Mouse (Mus musculus) midbrain, embryonic 14.5 days (tissue): ENCODE results near the gene Actn4. TPM values are rescaled to one million over a fixed set of nuclear protein-coding genes. Genes with fewer than 3 reads are reported as not detected.

Experiments used
- ATAC-seq: fragments of 200-750 bp; cut with Nextera tagmentation; 2 replicates; pipeline ENCODE4 v1.8.0; 2017; ENCODE audit warnings: moderate number of reproducible peaks, moderate library complexity; ENCODE audit not compliant: low FRiP score, low TSS enrichment
- DNase-seq: peaks from one replicate; pipeline ENCODE4 v3.0.0-alpha.2; 2015
- H3K27ac ChIP-seq: fragments of 300-500 bp; sonication (generic); replicated peaks from 2 replicates; pipeline ENCODE4 v1.5.1; 2014; ENCODE audit warnings: mild to moderate bottlenecking, low read depth, low read length, moderate library complexity
- H3K27me3 ChIP-seq: fragments of 300-500 bp; sonication (generic); 2 replicates; pipeline ENCODE4 v1.6.1; 2014; ENCODE audit warnings: low read length, control low read depth, mixed read lengths; ENCODE audit not compliant: control insufficient read depth, insufficient read depth
- H3K36me3 ChIP-seq: fragments of 300-500 bp; sonication (generic); 2 replicates; pipeline ENCODE4 v1.6.1; 2014; ENCODE audit warnings: low read length, control low read depth; ENCODE audit not compliant: control insufficient read depth, insufficient read depth
- H3K4me1 ChIP-seq: fragments of 300-500 bp; sonication (generic); 2 replicates; pipeline ENCODE4 v1.6.1; 2014; ENCODE audit warnings: mild to moderate bottlenecking, antibody characterized with exemption, low read length, control low read depth; ENCODE audit not compliant: control insufficient read depth, insufficient read depth
- H3K4me2 ChIP-seq: fragments of 300-500 bp; sonication (generic); 2 replicates; pipeline ENCODE4 v1.6.1; 2014; ENCODE audit warnings: mild to moderate bottlenecking, low read length, moderate library complexity
- H3K4me3 ChIP-seq: fragments of 300-500 bp; sonication (generic); replicated peaks from 2 replicates; pipeline ENCODE4 v1.5.1; 2014; ENCODE audit warnings: low read depth, low read length
- H3K9ac ChIP-seq: fragments of 300-500 bp; sonication (generic); replicated peaks from 2 replicates; pipeline ENCODE4 v1.6.1; 2014; ENCODE audit warnings: mild to moderate bottlenecking, low read length, moderate library complexity
- H3K9me3 ChIP-seq: fragments of 300-500 bp; sonication (generic); 2 replicates; pipeline ENCODE4 v1.6.1; 2016; ENCODE audit warnings: low read length, control low read depth, mixed read lengths; ENCODE audit not compliant: control insufficient read depth
- WGBS: fragments of 180-500 bp; shearing (Covaris S2); extraction: QIAGEN DNeasy Blood & Tissue Kit; methylation state at CpG from one replicate; pipeline ENCODE4 v1.1.7; 2014; 5-methylcytosine and 5-hydroxymethylcytosine counted together
- polyA plus RNA-seq: library from polyadenylated mRNA; unstranded; fragments of >200 nt; fragmentation: Nextera tagmentation; extraction: Ambion mirVana; gene quantifications from 2 replicates; pipeline ENCODE4 v1.2.1, GENCODE M21; 2014

Actn4 gene
- polyA plus RNA-seq, 1 experiment from 2014 or later: 118 TPM

GRCm38 (mm10) chr7:28990766-28991273 lies 28.7 kb upstream of the Actn4 start:
- H3K9ac ChIP-seq: no peak overlapping the region

GRCm38 (mm10) chr7:28985207-28985606 lies 23.1 kb upstream of the Actn4 start:
- Histone ChIP-seq H3K36me3 (no peaks in the 10 kb centered on the region), H3K27ac (no peak overlapping the region), H3K4me1 (peaks cover 12% of the 10 kb centered on the region), H3K4me3 (no peak overlapping the region), H3K9ac (no peak overlapping the region), H3K4me2 (no peak overlapping the region), H3K27me3 (no peaks in the 10 kb centered on the region), H3K9me3 (no peaks in the 10 kb centered on the region)
- no peak for ATAC-seq
- DNase-seq: no peak
- 83% methylated on average over 7 of the region's 7 CpGs for WGBS

More at GRCm38 (mm10) chr7:28990766-28991273, 28.7 kb upstream of the Actn4 start:
- Histone ChIP-seq H3K27ac (no peak overlapping the region), H3K27me3 (no peaks in the 10 kb centered on the region), H3K4me2 (no peak overlapping the region), H3K36me3 (no peaks in the 10 kb centered on the region), H3K4me1 (no peaks in the 10 kb centered on the region), H3K9me3 (no peaks in the 10 kb centered on the region), H3K4me3 (no peak overlapping the region)
- 61% methylated on average over 14 of the region's 14 CpGs for WGBS
- ATAC-seq (no peak), DNase-seq (no peak)

DNA sequence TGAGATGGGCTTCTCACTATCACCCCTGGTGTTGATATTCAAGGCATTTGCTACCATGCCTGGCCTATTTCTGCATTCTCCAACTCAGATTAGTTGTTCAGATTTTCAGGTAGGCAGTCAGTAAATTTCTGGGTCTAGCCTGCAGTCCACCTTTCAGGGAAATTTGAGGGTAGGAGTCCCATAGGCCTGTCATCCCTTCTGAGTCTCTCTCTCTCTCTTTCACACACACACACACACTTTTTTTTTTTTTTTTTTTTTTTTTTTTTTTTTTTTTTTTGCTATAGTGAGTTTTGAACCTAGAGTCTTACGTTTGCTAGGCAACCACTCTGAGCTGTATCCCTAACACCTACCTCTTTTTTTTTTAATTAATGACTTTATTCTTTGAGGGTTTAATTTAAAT lies 22.3 kb upstream of the Actn4 start:
- Histone ChIP-seq H3K27ac (no peak overlapping the region), H3K4me2 (no peak overlapping the region), H3K4me1 (peaks cover 12% of the 10 kb centered on the region), H3K4me3 (no peak overlapping the region), H3K27me3 (no peaks in the 10 kb centered on the region), H3K9me3 (no peaks in the 10 kb centered on the region), H3K36me3 (peaks cover under 1% of the 10 kb centered on the region; the same call in 1 of the 2 replicates), H3K9ac (no peak overlapping the region)
- WGBS: 100% methylated on average over 1 of the region's 1 CpGs
- ATAC-seq (no peak), DNase-seq (no peak)

DNA sequence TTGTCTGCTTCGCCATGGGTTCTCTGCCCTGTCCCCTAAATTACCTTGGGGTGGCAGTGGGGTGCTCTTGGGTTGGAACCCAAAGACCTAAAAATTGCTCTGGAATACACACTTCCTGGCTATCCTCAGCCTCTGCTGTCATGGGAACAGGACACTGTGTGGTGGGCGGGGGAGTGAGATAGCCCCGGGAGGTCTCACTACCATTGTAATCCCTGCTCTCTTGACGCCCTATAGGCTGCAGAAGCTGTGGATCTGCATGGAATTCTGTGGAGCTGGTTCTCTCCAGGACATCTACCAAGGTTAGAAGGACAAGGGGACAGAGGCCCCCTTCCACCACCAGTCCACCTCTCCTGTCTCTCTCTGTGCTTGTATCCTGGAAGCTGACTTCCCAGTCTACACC lies 21.7 kb upstream of the Actn4 start:
- no peaks in the 10 kb centered on the region for H3K27me3 ChIP-seq
- WGBS: 67% methylated on average over 4 of the region's 4 CpGs
- no peaks in the 10 kb centered on the region for H3K9me3 ChIP-seq
- no peak for DNase-seq
- H3K4me2 ChIP-seq: no peak overlapping the region
- H3K9ac ChIP-seq: no peak overlapping the region
- peaks cover 12% of the 10 kb centered on the region for H3K4me1 ChIP-seq
- no peak for ATAC-seq
- H3K27ac ChIP-seq: no peak overlapping the region
- H3K36me3 ChIP-seq: peaks cover 7% of the 10 kb centered on the region; the same call in 1 of the 2 replicates
- no peak overlapping the region for H3K4me3 ChIP-seq

DNA sequence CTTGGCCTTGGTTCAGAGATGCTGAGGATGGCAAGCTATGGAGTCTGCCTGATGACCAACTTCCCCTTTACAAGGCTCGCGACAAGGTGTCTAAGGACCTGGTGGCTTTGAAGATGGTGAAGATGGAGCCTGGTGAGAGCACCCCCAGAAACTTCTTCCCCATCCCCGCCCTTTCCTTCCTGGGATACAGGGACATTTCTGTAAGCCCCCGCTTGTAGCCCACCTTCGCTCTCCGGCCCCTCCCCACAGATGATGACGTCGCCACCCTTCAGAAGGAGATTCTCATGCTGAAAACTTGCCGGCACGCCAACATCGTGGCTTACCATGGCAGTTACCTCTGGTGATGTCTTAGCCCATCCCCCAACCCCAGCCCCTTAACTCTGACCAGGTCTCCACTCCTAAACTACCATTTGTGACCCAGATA lies 21.0 kb upstream of the Actn4 start:
- Histone ChIP-seq H3K9me3 (no peaks in the 10 kb centered on the region), H3K9ac (no peak overlapping the region), H3K4me1 (peaks cover 12% of the 10 kb centered on the region), H3K4me2 (no peak overlapping the region), H3K27me3 (no peaks in the 10 kb centered on the region), H3K4me3 (no peak overlapping the region), H3K27ac (no peak overlapping the region), H3K36me3 (peaks cover 14% of the 10 kb centered on the region)
- WGBS: 74% methylated on average over 11 of the region's 11 CpGs
- ATAC-seq (no peak), DNase-seq (no peak)

DNA sequence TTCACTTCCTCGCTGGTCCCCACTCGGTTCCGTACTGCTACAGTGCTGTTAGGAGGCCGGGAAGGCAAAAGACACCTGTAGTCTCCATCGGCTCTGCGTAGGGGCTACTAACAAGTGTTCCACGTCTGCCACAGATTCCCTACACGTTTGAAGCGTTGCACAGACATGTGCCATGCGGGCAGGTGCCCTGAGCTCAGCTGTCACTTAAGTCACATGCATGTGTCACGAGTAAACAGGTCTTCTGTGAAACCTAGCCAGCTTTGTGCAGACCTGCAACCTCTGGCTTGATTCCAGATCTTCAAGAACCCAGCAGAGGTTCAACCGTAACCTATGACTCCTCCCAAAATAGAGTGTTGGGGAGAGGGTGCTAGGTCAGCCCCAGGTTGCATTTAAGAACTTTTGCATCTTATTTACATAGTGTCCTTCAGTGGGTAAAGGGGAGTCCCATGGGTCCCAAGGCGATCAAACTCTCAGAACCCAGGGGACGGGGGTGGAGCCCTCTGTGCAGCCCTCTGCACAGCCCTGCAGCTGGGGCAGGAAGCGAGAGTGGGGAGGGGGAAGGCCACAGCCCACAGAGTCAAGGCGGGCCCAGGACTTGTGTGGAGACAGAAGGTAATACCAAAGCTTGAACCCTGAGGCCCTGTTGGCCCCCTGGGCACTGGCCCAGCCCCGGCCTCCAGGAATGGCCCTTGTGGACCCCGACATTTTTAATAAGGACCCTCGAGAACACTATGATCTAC lies 20.3 kb upstream of the Actn4 start:
- Histone ChIP-seq H3K9ac (peak overlapping the region; percentile 54), H3K4me3 (peak overlapping the region; percentile 71), H3K4me2 (peak overlapping the region; percentile 66), H3K9me3 (no peaks in the 10 kb centered on the region), H3K36me3 (peaks cover 21% of the 10 kb centered on the region), H3K27me3 (no peaks in the 10 kb centered on the region), H3K27ac (peak overlapping the region; percentile 56), H3K4me1 (peaks cover 12% of the 10 kb centered on the region)
- DNase-seq (no peak), ATAC-seq (peak; percentile 57)
- 15% methylated on average over 19 of the region's 19 CpGs for WGBS

- H3K27ac ChIP-seq: peak within 1 kb of the TSS; percentile 66
- H3K9me3 ChIP-seq: no peaks in the 10 kb centered on the region
- H3K4me2 ChIP-seq: peak within 1 kb of the TSS; percentile 66
- H3K4me3 ChIP-seq: peak within 1 kb of the TSS; percentile 71
- no peaks in the 10 kb centered on the region for H3K27me3 ChIP-seq
- H3K9ac ChIP-seq: peak within 1 kb of the TSS; percentile 68
- H3K36me3 ChIP-seq: peaks cover 28% of the 10 kb centered on the region
- H3K4me1 ChIP-seq: peaks cover 12% of the 10 kb centered on the region
- ATAC-seq (peak; percentile 94), DNase-seq (peak; percentile 100)
- under 1% methylated on average over 36 of the region's 36 CpGs for WGBS
Measured at GRCm38 (mm10) chr7:28981651-28982273, 19.6 kb upstream of the Actn4 start, which contains the start of the genes Eif3k and Map4k1. Gene Eif3k (minus strand): TSS chr7:28981864. Gene Map4k1 (plus strand): TSS chr7:28982050.

GRCm38 (mm10) chr7:28977556-28977955 lies 15.4 kb upstream of the Actn4 start:
- Histone ChIP-seq H3K4me2 (no peak overlapping the region), H3K36me3 (peaks cover 54% of the 10 kb centered on the region), H3K9me3 (no peaks in the 10 kb centered on the region), H3K27me3 (no peaks in the 10 kb centered on the region), H3K9ac (no peak overlapping the region), H3K27ac (no peak overlapping the region), H3K4me1 (peaks cover 7% of the 10 kb centered on the region), H3K4me3 (no peak overlapping the region)
- no peak for ATAC-seq
- no peak for DNase-seq
- WGBS: 93% methylated on average over 9 of the region's 9 CpGs
